Mouse (Mus musculus): Measurements from ENCODE around the gene Htatip2. TPM values are rescaled to one million over a fixed set of nuclear protein-coding genes. Genes with fewer than 3 reads are reported as not detected.

Gene Htatip2
- total RNA-seq, 2 experiments from 2014 or later, result 2.5 to 3.6 TPM

GRCm38 (mm10) chr7:49783017-49783416 is 24.1 kb downstream of the Htatip2 start:
- DNase-seq, result no peak
- intact Hi-C loops (cut with DNase I), result no loop called here

- intact Hi-C loops (cut with DNase I), result no loop called here
- DNase-seq, result no peak
Measured at GRCm38 (mm10) chr7:49785141-49785540, 26.2 kb downstream of the Htatip2 start.

GRCm38 (mm10) chr7:49786618-49787382 is 27.9 kb downstream of the Htatip2 start:
- intact Hi-C loops (cut with DNase I), result no loop called here
- peak in 1 of 2 experiments; percentile 27 for DNase-seq

- no peak for DNase-seq
- intact Hi-C loops (cut with DNase I), result no loop called here
Measured at GRCm38 (mm10) chr7:49787383-49787645, 28.4 kb downstream of the Htatip2 start.

- DNase-seq, result no peak
Measured at GRCm38 (mm10) chr7:49794304-49794703, 35.4 kb downstream of the Htatip2 start.

GRCm38 (mm10) chr7:49797171-49797570 is 38.3 kb downstream of the Htatip2 start:
- intact Hi-C loops (cut with DNase I), result no loop called here
- DNase-seq, result no peak

More at GRCm38 (mm10) chr7:49794304-49794703, 35.4 kb downstream of the Htatip2 start:
- intact Hi-C loops (cut with DNase I), result no loop called here

GRCm38 (mm10) chr7:49803511-49803910 is 44.6 kb downstream of the Htatip2 start:
- no peak for DNase-seq
- intact Hi-C loops (cut with DNase I), result no loop called here

- intact Hi-C loops (cut with DNase I), result no loop called here
- no peak for DNase-seq
Measured at GRCm38 (mm10) chr7:49804638-49805165, 45.8 kb downstream of the Htatip2 start.

- intact Hi-C loops (cut with DNase I), result no loop called here
- no peak for DNase-seq
Measured at GRCm38 (mm10) chr7:49805618-49806017, 46.7 kb downstream of the Htatip2 start.

- DNase-seq, result no peak
- intact Hi-C loops (cut with DNase I), result no loop called here
Measured at GRCm38 (mm10) chr7:49807093-49807682, 48.3 kb downstream of the Htatip2 start.

GRCm38 (mm10) chr7:49807846-49808622 is 49.1 kb downstream of the Htatip2 start:
- DNase-seq, result no peak
- intact Hi-C loops (cut with DNase I), result no loop called here

GRCm38 (mm10) chr7:49809100-49809499 is 50.2 kb downstream of the Htatip2 start:
- no peak for DNase-seq
- intact Hi-C loops (cut with DNase I), result no loop called here

GRCm38 (mm10) chr7:49809562-49809961 is 50.6 kb downstream of the Htatip2 start:
- DNase-seq, result no peak
- intact Hi-C loops (cut with DNase I), result no loop called here

GRCm38 (mm10) chr7:49811346-49811745 is 52.4 kb downstream of the Htatip2 start:
- no peak for DNase-seq
- intact Hi-C loops (cut with DNase I), result no loop called here

GRCm38 (mm10) chr7:49819393-49819792 is 60.5 kb downstream of the Htatip2 start:
- intact Hi-C loops (cut with DNase I), result no loop called here
- DNase-seq, result no peak

- intact Hi-C loops (cut with DNase I), result no loop called here
- no peak for DNase-seq
Measured at GRCm38 (mm10) chr7:49821370-49821769, 62.5 kb downstream of the Htatip2 start.

- intact Hi-C loops (cut with DNase I), result no loop called here
- DNase-seq, result no peak
Measured at GRCm38 (mm10) chr7:49822028-49822427, 63.1 kb downstream of the Htatip2 start.
